Mouse (Mus musculus) lung, embryonic 16.5 days (tissue): ENCODE results near the gene Prkag2. TPM values are rescaled to one million over a fixed set of nuclear protein-coding genes. Genes with fewer than 3 reads are reported as not detected.
A peak's percentile ranks its signal among the peaks of the same experiment; 100 is the strongest.

Experiments used
- ATAC-seq: fragments of 200-750 bp; cut with Nextera tagmentation; 2 replicates; pipeline ENCODE4 v1.8.0; 2017; ENCODE audit warnings: low read depth, mild to moderate bottlenecking, moderate library complexity
- H3K27ac ChIP-seq: fragments of 300-500 bp; sonication (generic); 2 replicates; pipeline ENCODE4 v1.5.1; 2014; ENCODE audit warnings: mild to moderate bottlenecking, control low read depth, low read length
- H3K27me3 ChIP-seq: fragments of 300-500 bp; sonication (generic); 2 replicates; pipeline ENCODE4 v1.6.1; 2014; ENCODE audit warnings: low read depth, low read length, mixed read lengths; ENCODE audit not compliant: control insufficient read depth, insufficient read depth
- H3K36me3 ChIP-seq: fragments of 300-500 bp; sonication (generic); 2 replicates; pipeline ENCODE4 v1.6.1; 2014; ENCODE audit warnings: low read length; ENCODE audit not compliant: control insufficient read depth, insufficient read depth
- H3K4me1 ChIP-seq: fragments of 300-500 bp; sonication (generic); replicated peaks from 2 replicates; pipeline ENCODE4 v1.6.1; 2014; ENCODE audit warnings: low read length, mixed read lengths; ENCODE audit not compliant: control insufficient read depth, insufficient read depth
- H3K4me2 ChIP-seq: fragments of 300-500 bp; sonication (generic); 2 replicates; pipeline ENCODE4 v1.6.1; 2014; ENCODE audit warnings: low read depth, low read length, control low read depth
- H3K4me3 ChIP-seq: fragments of 300-500 bp; sonication (generic); 2 replicates; pipeline ENCODE4 v1.5.1; 2014; ENCODE audit warnings: mild to moderate bottlenecking, low read length, control low read depth
- H3K9ac ChIP-seq: fragments of 300-500 bp; sonication (generic); 2 replicates; pipeline ENCODE4 v1.6.1; 2014; ENCODE audit warnings: low read length, control low read depth
- H3K9me3 ChIP-seq: fragments of 300-500 bp; sonication (generic); 2 replicates; pipeline ENCODE4 v1.6.1; 2016; ENCODE audit warnings: low read length; ENCODE audit not compliant: control insufficient read depth
- WGBS: fragments of 180-500 bp; shearing (Covaris S2); extraction: QIAGEN DNeasy Blood & Tissue Kit; methylation state at CpG from one replicate; pipeline ENCODE4 v1.1.7; 2014; 5-methylcytosine and 5-hydroxymethylcytosine counted together
- polyA plus RNA-seq: library from polyadenylated mRNA; unstranded; fragments of >200 nt; fragmentation: Nextera tagmentation; extraction: Ambion mirVana; gene quantifications from 2 replicates; pipeline ENCODE4 v1.2.1, GENCODE M21; 2015

The Prkag2 gene
- polyA plus RNA-seq, 1 experiment from 2014 or later = 28.0 TPM

- WGBS = 20% methylated on average over 6 of the region's 6 CpGs
- H3K9ac ChIP-seq = 0 out of 2 replicates have a peak overlapping the region, but pooled peaks have one; percentile 14
- H3K27ac ChIP-seq = peak overlapping the region; percentile 9; the same call in 1 of the 2 replicates
- no peaks in the 10 kb centered on the region for H3K36me3 ChIP-seq
- H3K27me3 ChIP-seq = no peaks in the 10 kb centered on the region
- no peak overlapping the region for H3K4me3 ChIP-seq
- H3K4me1 ChIP-seq = peaks cover 34% of the 10 kb centered on the region
- ATAC-seq = peak; percentile 30
- H3K9me3 ChIP-seq = no peaks in the 10 kb centered on the region
- no peak overlapping the region for H3K4me2 ChIP-seq
Measured at GRCm38 (mm10) chr5:25005532-25006129, 94.8 kb downstream of the Prkag2 start.

GRCm38 (mm10) chr5:25001391-25001794 lies 99.0 kb downstream of the Prkag2 start:
- H3K4me3 ChIP-seq = no peak overlapping the region
- H3K27ac ChIP-seq = no peak overlapping the region
- no peaks in the 10 kb centered on the region for H3K27me3 ChIP-seq
- H3K9ac ChIP-seq = no peak overlapping the region
- ATAC-seq = peak; percentile 59
- H3K36me3 ChIP-seq = no peaks in the 10 kb centered on the region
- peaks cover 15% of the 10 kb centered on the region for H3K4me1 ChIP-seq
- no peak overlapping the region for H3K4me2 ChIP-seq
- no peaks in the 10 kb centered on the region for H3K9me3 ChIP-seq
- WGBS = 15% methylated on average over 8 of the region's 8 CpGs

- no peaks in the 10 kb centered on the region for H3K9me3 ChIP-seq
- H3K9ac ChIP-seq = no peak overlapping the region
- no peak overlapping the region for H3K4me3 ChIP-seq
- 81% methylated on average over 4 of the region's 4 CpGs for WGBS
- no peaks in the 10 kb centered on the region for H3K36me3 ChIP-seq
- H3K4me1 ChIP-seq = peaks cover 21% of the 10 kb centered on the region
- H3K27ac ChIP-seq = no peak overlapping the region
- no peak for ATAC-seq
- H3K27me3 ChIP-seq = no peaks in the 10 kb centered on the region
- no peak overlapping the region for H3K4me2 ChIP-seq
Measured at GRCm38 (mm10) chr5:24999351-24999750, 101.1 kb downstream of the Prkag2 start.

- Histone ChIP-seq H3K4me2 (peak overlapping the region; percentile 58), H3K36me3 (no peaks in the 10 kb centered on the region), H3K9me3 (no peaks in the 10 kb centered on the region), H3K27ac (peak overlapping the region; percentile 41; the same call in 1 of the 2 replicates), H3K27me3 (no peaks in the 10 kb centered on the region), H3K4me3 (peak overlapping the region; percentile 38), H3K9ac (peak overlapping the region; percentile 60), H3K4me1 (peaks cover 15% of the 10 kb centered on the region)
- ATAC-seq = peak; percentile 91
- 5% methylated on average over 13 of the region's 13 CpGs for WGBS
Measured at GRCm38 (mm10) chr5:24995576-24996100, 104.8 kb downstream of the Prkag2 start.

GRCm38 (mm10) chr5:24993190-24993589 lies 107.3 kb downstream of the Prkag2 start:
- H3K4me3 ChIP-seq = no peak overlapping the region
- no peaks in the 10 kb centered on the region for H3K36me3 ChIP-seq
- no peaks in the 10 kb centered on the region for H3K9me3 ChIP-seq
- no peak overlapping the region for H3K4me2 ChIP-seq
- no peaks in the 10 kb centered on the region for H3K27me3 ChIP-seq
- 53% methylated on average over 3 of the region's 3 CpGs for WGBS
- H3K27ac ChIP-seq = no peak overlapping the region
- peaks cover 19% of the 10 kb centered on the region for H3K4me1 ChIP-seq
- no peak for ATAC-seq
- H3K9ac ChIP-seq = no peak overlapping the region

- 71% methylated on average over 1 of the region's 1 CpGs for WGBS
- Histone ChIP-seq H3K27me3 (no peaks in the 10 kb centered on the region), H3K4me3 (no peak overlapping the region), H3K4me1 (peaks cover 19% of the 10 kb centered on the region), H3K27ac (no peak overlapping the region), H3K9ac (no peak overlapping the region), H3K9me3 (no peaks in the 10 kb centered on the region), H3K4me2 (no peak overlapping the region), H3K36me3 (no peaks in the 10 kb centered on the region)
- ATAC-seq = no peak
Measured at GRCm38 (mm10) chr5:24991575-24991974, 108.9 kb downstream of the Prkag2 start.

- Histone ChIP-seq H3K36me3 (no peaks in the 10 kb centered on the region), H3K27me3 (no peaks in the 10 kb centered on the region), H3K27ac (no peak overlapping the region), H3K9me3 (no peaks in the 10 kb centered on the region), H3K9ac (no peak overlapping the region), H3K4me1 (peaks cover 15% of the 10 kb centered on the region), H3K4me3 (no peak overlapping the region), H3K4me2 (no peak overlapping the region)
- no peak for ATAC-seq
- WGBS = 51% methylated on average over 5 of the region's 5 CpGs
Measured at GRCm38 (mm10) chr5:24990460-24990859, 110.0 kb downstream of the Prkag2 start.

GRCm38 (mm10) chr5:24989683-24990082 lies 110.8 kb downstream of the Prkag2 start:
- Histone ChIP-seq H3K36me3 (no peaks in the 10 kb centered on the region), H3K4me1 (peaks cover 14% of the 10 kb centered on the region), H3K4me3 (no peak overlapping the region), H3K9me3 (no peaks in the 10 kb centered on the region), H3K9ac (no peak overlapping the region), H3K4me2 (no peak overlapping the region), H3K27ac (no peak overlapping the region), H3K27me3 (no peaks in the 10 kb centered on the region)
- WGBS = 28% methylated on average over 3 of the region's 3 CpGs
- peak; percentile 43 for ATAC-seq

- Histone ChIP-seq H3K36me3 (no peaks in the 10 kb centered on the region), H3K4me2 (no peak overlapping the region), H3K27me3 (no peaks in the 10 kb centered on the region), H3K9ac (no peak overlapping the region), H3K4me3 (no peak overlapping the region), H3K9me3 (no peaks in the 10 kb centered on the region), H3K4me1 (peaks cover 14% of the 10 kb centered on the region), H3K27ac (no peak overlapping the region)
- WGBS = 49% methylated on average over 2 of the region's 2 CpGs
- ATAC-seq = no peak
Measured at GRCm38 (mm10) chr5:24986956-24987355, 113.5 kb downstream of the Prkag2 start.
